Mouse (Mus musculus): ENCODE data around the gene Fgfr2.

- TF ChIP-seq POLR2A (IDR thresholded peaks at IDR 0.05; ENCODE audit: insufficient read length, low read depth) (no peak), MYOG (IDR thresholded peaks at IDR 0.05; ENCODE audit: control insufficient read depth in 1 of 3, insufficient read depth in 1 of 3, insufficient read length in 2 of 3, low read depth in 2 of 3) (no peak), POLR2AphosphoS2 (IDR thresholded peaks at IDR 0.05; ENCODE audit: insufficient read length, low read depth) (no peak), E2F4 (IDR thresholded peaks at IDR 0.05; ENCODE audit: insufficient read depth) (no peak), MYOD1 (IDR thresholded peaks at IDR 0.05; ENCODE audit: control insufficient read depth in 1 of 3, insufficient read length in 2 of 3, low read depth in 2 of 3) (no peak), USF1 (IDR thresholded peaks at IDR 0.05; ENCODE audit: low read depth) (no peak), MAX (IDR thresholded peaks at IDR 0.05; ENCODE audit: low read depth) (no peak), TCF12 (IDR thresholded peaks at IDR 0.05; ENCODE audit: insufficient read depth, poor library complexity, severe bottlenecking) (no peak), SRF (IDR thresholded peaks at IDR 0.05; ENCODE audit: control insufficient read depth, insufficient read length, low read depth) (no peak), TCF3 (IDR thresholded peaks at IDR 0.05; ENCODE audit: insufficient read length, low read depth) (no peak), CEBPB (IDR thresholded peaks at IDR 0.05; ENCODE audit: insufficient read depth, poor library complexity, severe bottlenecking) (no peak), REST (IDR thresholded peaks at IDR 0.05; ENCODE audit: insufficient read depth, insufficient read length) (no peak)
Measured at GRCm38 (mm10) chr7:131545701-131546385, 1577.3 kb downstream of the Fgfr2 start.
